Mouse (Mus musculus) kidney, postnatal 25 days (tissue): ENCODE data around the gene Degs1.
A peak's percentile ranks its signal among the peaks of the same experiment; 100 is the strongest.

Source experiments
- DNase-seq, 2 experiments: peaks; one replicate each; pipeline ENCODE4 v3.0.0; 2021; ENCODE audit warnings: mixed read lengths in 2 of 2

The Degs1 gene

GRCm38 (mm10) chr1:182280046-182280445, 2.6 kb downstream of the Degs1 start:
- DNase-seq, result no peak

DNA sequence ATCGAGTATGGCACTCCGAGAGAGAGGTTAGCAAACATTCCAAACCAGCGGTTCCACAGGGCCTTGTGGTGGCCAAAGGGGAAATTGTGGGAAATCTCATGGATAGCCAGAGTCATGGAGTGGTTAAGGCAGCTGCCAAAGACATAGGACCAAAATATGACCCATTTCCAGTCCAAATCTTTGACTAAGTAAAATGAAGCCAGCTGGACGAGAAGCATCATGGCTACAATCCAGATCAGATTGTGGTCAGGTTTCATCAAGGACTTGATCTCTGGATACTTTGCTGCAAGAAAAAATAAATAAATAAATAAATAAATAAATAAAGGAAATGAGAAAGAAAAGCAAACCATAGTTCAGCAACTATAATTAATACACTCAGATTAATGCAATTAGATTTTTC, 3.2 kb downstream of the Degs1 start:
- DNase-seq, result no peak

DNA sequence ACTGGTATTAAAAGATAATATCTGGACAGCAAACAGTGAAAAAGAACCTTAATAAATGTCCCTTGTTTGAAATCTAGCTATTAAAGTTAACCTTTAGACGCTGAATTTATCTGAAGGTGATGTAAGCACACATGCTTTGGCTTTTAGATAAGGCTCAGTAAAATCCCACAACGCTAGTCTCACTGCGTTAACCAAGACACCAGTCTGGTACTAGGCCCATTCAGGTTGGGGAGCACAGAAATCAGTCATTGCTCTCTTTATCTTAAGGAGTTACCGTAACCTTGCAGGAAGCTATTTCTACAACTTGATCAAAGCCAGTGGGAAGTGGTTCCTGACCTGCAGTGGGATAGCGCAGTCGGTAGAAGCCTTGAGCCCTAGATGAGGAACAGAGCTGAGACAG, 7.5 kb downstream of the Degs1 start:
- no peak for DNase-seq

GRCm38 (mm10) chr1:182271632-182272031, 11.0 kb downstream of the Degs1 start:
- peak; percentile 13 to 65 for DNase-seq

DNA sequence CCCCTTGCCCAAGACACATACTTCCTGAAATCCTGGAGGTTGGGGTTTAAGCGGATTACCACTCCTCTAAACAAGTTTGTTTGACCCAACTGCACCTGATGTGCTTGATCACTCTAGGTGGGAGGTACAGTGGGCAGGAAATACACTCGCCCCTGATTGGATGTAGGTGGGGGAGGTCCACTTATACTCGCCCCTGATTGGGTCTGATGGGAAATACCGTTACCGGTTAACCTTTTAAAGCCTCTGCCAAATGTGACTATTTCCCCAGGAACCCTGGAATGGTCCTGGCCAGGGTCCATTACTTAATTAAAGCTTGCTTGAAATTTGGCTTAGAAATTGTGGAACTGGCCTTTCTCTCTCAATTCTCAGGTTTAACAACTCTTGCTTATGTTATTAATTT, 11.5 kb downstream of the Degs1 start:
- DNase-seq, result peak; percentile 67 to 88

GRCm38 (mm10) chr1:182268317-182268716, 14.3 kb downstream of the Degs1 start:
- peak; percentile 75 to 93 for DNase-seq

DNA sequence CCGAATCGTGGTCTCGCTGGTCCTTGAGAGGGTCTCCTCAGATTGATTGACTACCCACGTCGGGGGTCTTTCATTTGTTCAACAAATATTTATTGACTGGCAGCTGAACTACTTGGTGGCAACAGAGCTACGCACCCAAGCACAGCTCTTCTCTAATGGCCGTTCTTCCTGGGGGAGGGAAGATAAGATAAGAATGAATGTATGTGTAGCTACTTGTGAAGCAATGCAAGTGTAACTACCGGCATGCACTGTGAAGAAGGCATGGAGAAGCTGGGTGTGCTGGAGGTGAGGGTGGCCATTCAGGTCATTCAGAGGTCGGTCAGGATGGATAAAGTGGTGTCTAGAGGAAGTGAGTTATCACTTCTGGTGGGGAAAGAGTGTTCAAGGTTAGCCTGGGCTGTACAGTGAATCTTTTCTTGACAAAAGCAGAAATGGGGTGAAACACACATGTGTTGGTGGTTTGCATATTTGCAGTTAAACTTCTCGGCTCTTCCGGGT, 16.5 kb downstream of the Degs1 start:
- DNase-seq, result no peak

- peak in 1 of 2 experiments; percentile 25 for DNase-seq
These were observed 26.4 kb downstream of the Degs1 start for GRCm38 (mm10) chr1:182256041-182256680.

GRCm38 (mm10) chr1:182255031-182255430, 27.6 kb downstream of the Degs1 start:
- DNase-seq, result no peak

- no peak for DNase-seq
These were observed 28.0 kb downstream of the Degs1 start for GRCm38 (mm10) chr1:182254618-182255017.

DNA sequence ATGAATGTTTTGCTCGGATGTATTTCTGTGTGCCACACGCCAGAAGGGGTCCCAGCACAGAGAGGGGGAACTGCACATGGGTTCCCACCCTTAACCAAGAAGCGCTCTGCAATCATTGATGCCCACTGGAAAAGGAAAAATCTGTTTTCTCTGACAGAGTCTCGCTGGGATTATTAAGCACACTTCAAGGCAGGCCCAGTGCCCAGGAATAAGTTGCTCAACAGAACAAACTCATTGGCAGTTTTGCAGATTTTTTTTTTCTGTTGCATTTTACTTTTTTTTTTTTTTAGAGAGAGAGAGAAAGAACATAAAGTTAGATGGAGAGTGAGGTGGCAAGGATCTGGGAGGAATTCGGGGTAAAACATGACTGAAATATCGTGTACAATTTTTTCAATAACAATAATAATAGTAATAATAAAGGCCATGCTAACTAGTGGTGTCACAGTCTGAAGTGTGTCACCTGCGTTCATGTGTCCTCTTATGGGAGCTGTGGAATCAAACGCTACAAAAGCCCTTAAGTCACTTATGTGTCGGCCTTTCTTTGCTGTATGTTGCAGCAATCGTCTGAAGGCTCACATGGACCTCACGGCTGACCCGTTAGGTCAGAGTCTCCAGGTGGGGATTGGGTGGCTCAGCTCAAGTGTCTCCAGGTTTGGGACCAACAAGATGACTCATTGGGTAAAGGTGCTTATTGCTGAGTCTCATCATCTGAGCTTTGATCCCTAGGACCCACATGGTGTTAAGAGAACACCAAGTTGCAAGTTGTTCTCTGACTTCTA, 28.7 kb downstream of the Degs1 start:
- no peak for DNase-seq

- DNase-seq, result no peak
These were observed 30.0 kb downstream of the Degs1 start for GRCm38 (mm10) chr1:182252534-182253171.

GRCm38 (mm10) chr1:182250734-182251133, 31.9 kb downstream of the Degs1 start:
- DNase-seq, result peak in 1 of 2 experiments; percentile 18

- DNase-seq, result no peak
These were observed 33.3 kb downstream of the Degs1 start for GRCm38 (mm10) chr1:182249298-182249697.

GRCm38 (mm10) chr1:182245003-182245402, 37.6 kb downstream of the Degs1 start:
- no peak for DNase-seq

GRCm38 (mm10) chr1:182238056-182238703, 44.4 kb downstream of the Degs1 start:
- DNase-seq, result no peak

DNA sequence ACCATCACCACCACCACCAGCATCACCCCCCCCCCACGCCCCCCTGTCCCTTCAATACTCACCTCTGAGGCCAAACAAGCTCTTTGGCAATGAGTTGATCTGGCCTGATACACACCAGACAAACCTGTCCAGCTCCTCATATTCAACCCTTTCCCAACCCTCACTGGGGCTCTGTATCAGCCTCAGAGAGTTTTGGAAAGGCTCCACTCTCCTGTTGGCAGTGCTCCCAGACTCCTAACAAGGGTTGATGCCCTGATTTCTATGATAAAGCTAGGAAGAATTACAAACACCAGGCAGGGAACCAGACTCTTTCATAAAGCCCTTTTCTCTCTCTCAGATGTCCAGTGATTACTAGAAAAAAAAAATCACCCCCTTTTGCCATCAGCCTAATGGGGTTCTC, 45.2 kb downstream of the Degs1 start:
- DNase-seq, result peak in 1 of 2 experiments; percentile 19

GRCm38 (mm10) chr1:182235174-182235573, 47.4 kb downstream of the Degs1 start:
- no peak for DNase-seq

DNA sequence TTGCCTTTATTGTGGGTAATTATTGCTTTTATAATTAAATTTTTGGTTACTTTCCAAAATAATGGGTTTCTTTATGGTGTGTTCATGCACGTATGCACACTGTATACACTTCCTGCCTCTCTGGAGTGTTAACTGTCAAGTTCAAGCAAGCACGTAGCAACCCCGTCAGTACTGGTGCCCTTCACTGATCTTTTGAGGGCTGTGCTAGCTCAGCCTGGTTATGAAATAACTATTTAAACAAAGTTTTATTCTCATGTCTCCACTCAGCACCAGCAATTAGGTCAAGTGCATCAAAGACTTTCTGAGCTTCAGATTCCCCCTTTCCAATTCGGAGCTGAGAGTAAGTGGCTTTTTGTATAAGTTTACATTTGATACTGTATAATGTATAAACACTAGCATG, 53.2 kb downstream of the Degs1 start:
- no peak for DNase-seq

DNA sequence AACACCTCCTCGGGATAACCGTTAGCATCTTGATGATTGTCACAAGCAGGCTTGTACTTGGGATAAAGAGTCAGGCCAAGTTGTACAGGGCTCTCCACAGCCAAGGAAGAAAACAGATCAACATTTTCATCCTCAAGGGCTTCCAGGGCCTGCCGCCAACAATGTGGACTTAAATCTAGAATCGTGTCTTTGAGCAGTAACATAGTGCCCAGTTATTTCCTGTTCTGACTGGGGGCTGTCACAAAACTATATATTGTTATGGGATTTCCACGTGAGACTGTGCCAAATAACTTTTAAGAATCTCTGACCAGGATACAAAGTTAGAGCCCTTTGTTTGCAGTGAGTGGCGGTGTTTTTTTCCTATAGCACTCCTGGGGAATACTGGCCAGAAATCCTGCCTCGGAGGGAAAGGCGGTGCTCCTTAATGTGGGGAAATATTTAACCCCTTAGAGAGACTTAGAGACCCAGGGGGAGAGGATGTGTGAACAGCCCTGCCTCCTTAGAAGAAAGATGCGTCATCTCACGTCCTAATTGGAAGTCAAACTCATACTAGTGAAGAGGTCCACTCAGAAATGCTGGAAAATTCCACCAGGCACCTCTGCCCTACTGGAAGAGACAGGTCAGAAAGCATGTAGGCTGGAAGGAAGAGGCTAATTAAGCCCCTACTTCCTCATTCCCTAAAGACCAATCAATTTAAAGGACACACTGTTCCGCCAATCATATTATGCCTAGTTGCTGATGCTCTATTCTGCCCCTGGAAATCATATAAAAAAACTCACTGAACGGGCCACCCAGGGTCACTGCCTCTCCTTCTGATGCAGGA, 55.3 kb downstream of the Degs1 start:
- peak; percentile 47 to 61 for DNase-seq

- no peak for DNase-seq
These were observed 56.3 kb downstream of the Degs1 start for GRCm38 (mm10) chr1:182226261-182226660.
